Mouse (Mus musculus): Measurements from ENCODE around the gene Btbd8.

- TF ChIP-seq CTCF (IDR thresholded peaks at IDR 0.05; ENCODE audit: low read depth, low read length) (no peak), POLR2A (IDR thresholded peaks at IDR 0.05; ENCODE audit: insufficient read depth, low read length) (no peak)
Measured at GRCm38 (mm10) chr5:107444251-107444650, 6.5 kb downstream of the Btbd8 start.
